Mouse (Mus musculus) adrenal gland, postnatal 25 days (tissue): Measurements from ENCODE around the gene Nup153. TPM values are rescaled to one million over a fixed set of nuclear protein-coding genes. Genes with fewer than 3 reads are reported as not detected.

ENCODE experiments used
- DNase-seq: peaks from one replicate; pipeline ENCODE4 v3.0.0; 2021; ENCODE audit warnings: mixed read lengths
- long read RNA-seq: library from polyadenylated mRNA; stranded (forward); transcript quantifications from one replicate; pipeline ENCODE4 v2.0.0, GENCODE M21; 2021
- total RNA-seq: library from RNA; stranded (reverse); gene quantifications from 2 replicates; pipeline ENCODE4 v1.2.3, GENCODE M21; 2021

Gene Nup153
- 65.3 and 70.3 TPM in 2 replicates for total RNA-seq
- long read RNA-seq, partial matches to known transcripts: 10 of 11 reads
- long read RNA-seq, other reads (novel, unspliced or antisense): 1 of 11 reads

- peak; percentile 99 for DNase-seq
Observed at GRCm38 (mm10) chr13:46727837-46728268, at the start of gene Nup153. Gene Nup153, minus strand, starts transcription at chr13:46727940.

DNA sequence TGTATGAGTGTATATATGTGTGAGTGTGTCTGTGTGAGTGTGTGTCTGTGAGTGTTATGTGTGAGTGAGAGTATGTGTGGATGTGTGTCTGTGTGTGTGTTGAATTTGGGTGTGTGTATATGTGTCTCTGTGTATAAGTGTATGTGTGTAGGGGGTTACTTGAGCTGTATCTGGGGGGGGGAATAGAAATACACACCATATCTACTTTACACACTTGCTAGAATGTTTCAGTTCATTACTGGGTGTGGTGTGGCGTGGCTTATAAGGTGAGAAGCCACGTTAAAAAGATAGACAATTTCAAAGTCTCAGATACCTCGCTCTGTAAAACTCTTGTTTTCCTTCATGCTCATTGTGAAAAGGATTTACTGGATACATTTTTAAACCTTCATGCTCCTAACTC, 49.7 kb upstream of the Nup153 start:
- DNase-seq: no peak

DNA sequence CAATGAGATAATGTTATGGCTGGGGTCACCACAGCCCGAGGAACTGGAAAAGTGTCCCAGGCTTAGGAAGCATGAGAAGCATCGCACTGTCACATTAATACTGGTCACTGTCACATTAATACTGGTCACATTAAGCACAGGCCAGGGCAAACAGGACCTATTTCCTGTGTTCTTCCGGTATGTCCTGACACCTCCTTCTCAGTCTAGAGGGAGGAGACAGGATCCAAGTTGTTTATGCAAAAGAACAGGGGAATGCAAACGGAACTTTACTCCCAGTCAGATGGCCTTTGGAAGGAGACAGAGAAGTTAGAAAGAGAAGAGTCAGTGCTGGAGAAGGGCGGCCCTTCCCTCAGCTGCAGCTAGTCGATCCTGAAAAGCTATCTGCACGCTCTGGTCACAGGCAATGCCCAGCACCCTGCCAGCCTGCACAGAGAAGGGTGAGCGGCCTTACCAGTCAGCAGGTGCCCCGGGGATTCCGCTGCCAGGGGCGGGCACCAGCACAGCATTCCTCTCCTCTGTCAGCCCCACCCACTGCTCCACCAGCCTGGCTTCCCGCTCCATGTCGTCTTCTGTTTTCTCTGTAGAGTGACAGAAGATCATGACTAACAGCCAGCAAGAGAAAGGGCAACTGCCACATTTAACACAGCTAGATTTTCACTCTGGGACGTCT, 49.0 kb upstream of the Nup153 start:
- no peak for DNase-seq

- DNase-seq: no peak
Observed at GRCm38 (mm10) chr13:46774998-46775397, 47.3 kb upstream of the Nup153 start.

GRCm38 (mm10) chr13:46772581-46772980, 44.8 kb upstream of the Nup153 start:
- DNase-seq: no peak

- no peak for DNase-seq
Observed at GRCm38 (mm10) chr13:46765361-46765760, 37.6 kb upstream of the Nup153 start.

- DNase-seq: no peak
Observed at GRCm38 (mm10) chr13:46763210-46763609, 35.5 kb upstream of the Nup153 start.

GRCm38 (mm10) chr13:46760921-46761320, 33.2 kb upstream of the Nup153 start:
- no peak for DNase-seq

- DNase-seq: no peak
Observed at GRCm38 (mm10) chr13:46759281-46759809, 31.6 kb upstream of the Nup153 start.

- DNase-seq: no peak
Observed at GRCm38 (mm10) chr13:46758627-46759026, 30.9 kb upstream of the Nup153 start.

- no peak for DNase-seq
Observed at GRCm38 (mm10) chr13:46757946-46758345, 30.2 kb upstream of the Nup153 start.

GRCm38 (mm10) chr13:46753294-46753693, 25.6 kb upstream of the Nup153 start:
- no peak for DNase-seq

GRCm38 (mm10) chr13:46752566-46753229, 25.0 kb upstream of the Nup153 start:
- DNase-seq: no peak

- DNase-seq: no peak
Observed at GRCm38 (mm10) chr13:46748138-46748873, 20.6 kb upstream of the Nup153 start.

DNA sequence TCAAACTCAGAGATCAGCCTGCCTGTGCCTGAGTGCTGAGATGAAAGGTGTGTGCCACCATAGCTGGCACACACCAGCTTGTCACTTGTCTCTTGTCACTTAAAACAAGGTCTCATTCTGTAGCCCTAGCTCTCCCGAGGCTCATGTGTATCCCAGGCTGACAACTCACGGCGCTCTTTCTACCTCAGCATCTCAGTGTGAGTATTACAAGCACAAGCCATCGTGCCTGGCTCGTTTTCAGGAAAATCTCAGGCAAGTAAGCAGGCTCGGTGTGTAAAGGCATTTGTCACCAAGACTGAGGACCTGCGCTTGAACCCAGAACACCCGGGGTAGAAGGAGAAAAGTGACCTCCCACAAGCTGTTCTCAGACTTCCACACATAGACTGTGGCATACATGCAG, 16.1 kb upstream of the Nup153 start:
- no peak for DNase-seq

GRCm38 (mm10) chr13:46742367-46742766, 14.6 kb upstream of the Nup153 start:
- DNase-seq: no peak

DNA sequence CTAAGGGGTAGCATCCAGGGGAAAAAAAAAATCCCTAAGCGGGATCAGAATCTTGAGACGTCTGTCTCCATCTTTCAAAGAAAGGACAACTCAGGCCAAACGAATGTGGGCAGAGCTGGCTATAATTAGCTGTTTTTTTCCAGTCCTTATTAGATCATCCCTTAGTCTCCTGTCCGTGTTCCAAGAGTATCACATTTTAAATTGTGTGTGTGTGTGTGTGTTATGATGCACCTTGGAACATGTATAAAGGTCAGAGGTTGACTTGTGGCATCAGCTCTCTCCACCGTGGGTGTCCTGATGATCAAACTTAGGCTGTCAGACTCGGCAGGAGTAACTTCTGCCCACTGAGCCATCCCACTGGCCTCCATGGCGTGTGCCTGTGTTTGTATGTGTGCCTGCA, 11.7 kb upstream of the Nup153 start:
- DNase-seq: no peak

DNA sequence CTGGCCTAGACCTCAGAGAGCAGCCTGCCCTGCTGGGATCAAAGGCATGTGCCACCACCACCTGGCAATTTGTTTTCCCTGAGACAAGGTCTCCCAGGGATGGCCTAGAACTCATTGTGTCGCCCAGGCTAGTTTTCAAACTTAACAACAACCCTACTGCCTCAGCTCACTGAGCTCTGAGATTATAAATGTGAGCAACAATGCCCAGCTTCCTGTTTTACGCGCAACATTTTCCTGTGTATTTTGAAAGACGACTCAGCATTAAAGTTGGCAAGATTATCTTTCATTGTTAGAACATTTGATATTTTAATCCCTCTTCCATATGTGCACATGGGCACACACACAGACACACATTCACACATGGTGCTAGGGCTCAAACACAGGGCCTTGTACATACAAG, 9.7 kb upstream of the Nup153 start:
- DNase-seq: no peak

DNA sequence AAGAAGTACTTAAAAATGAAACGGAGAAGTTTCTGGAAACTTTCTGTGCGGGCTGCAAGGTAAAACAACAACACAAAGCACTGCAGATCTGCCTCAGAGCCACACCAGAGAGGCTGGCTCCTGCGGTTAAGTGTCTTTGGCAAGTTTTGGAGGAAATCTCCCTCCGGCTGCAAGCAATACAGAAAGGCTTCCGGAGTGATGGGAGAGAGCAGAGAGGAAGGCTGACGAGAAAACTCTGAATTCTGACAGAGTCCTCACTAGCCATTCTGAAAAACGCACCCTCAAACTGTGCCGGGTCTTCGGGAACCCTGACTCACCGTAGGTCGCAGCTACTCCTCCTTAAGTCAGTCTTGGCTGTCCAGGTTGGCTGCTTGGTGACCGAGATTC, 8.7 kb upstream of the Nup153 start:
- peak; percentile 2 for DNase-seq

GRCm38 (mm10) chr13:46735808-46736478, 8.2 kb upstream of the Nup153 start:
- peak; percentile 31 for DNase-seq

GRCm38 (mm10) chr13:46735219-46735807, 7.6 kb upstream of the Nup153 start:
- no peak for DNase-seq

DNA sequence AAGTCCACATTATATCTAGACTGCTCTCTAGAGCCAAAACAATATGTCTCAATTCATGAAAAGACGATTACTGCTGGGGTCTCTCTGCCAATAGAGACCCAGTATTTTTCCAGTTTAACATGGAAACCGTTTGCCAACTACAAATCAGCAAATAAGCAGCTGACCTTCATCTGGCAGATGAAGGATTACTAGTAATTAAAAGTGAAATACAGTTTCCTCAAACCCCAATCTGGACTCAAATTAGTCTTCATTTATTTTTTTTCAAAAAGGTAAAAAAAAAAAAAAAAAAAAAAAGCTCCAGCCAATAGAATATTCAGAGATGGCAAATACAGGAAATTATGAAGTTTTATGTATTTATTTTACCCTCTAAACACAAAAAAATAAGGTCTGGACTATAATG, 2.3 kb upstream of the Nup153 start:
- DNase-seq: no peak
